Mouse (Mus musculus): Measurements from ENCODE around the gene Epha6. TPM values are rescaled to one million over a fixed set of nuclear protein-coding genes. Genes with fewer than 3 reads are reported as not detected.
A peak's percentile ranks its signal among the peaks of the same experiment; 100 is the strongest.
"Not testable (repeated sequence)": the region's sequence is repeated elsewhere in the genome, so short reads cannot be mapped to it uniquely, and the experiment has no call there.

Gene Epha6
- total and polyA plus RNA-seq, 2 experiments from 2014 or later = 5.3 to 25.3 TPM

DNA sequence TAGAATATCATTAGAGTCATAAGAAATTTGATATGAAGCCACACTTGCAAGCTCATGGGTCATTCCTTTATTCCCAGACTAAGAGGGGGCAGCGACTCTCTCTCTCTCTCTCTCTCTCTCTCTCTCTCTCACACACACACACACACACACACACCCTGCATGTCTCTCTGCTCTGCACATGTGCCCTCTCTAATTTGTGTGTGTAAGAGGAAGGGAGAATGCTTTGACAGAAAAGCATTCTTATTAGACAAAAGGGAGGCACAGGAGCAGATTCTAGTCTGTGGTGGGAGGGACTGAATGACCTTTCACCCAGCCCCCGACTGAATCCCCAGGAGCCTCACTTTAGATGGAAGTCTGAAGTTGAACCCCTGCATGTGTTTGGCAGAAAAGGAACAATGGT lies 752.6 kb downstream of the Epha6 start:
- Histone ChIP-seq H3K4me3 (ENCODE audit: low read depth, low read length) (no peak overlapping the region), H3K4me1 (ENCODE audit: insufficient read depth, low read length) (no peaks in the 10 kb centered on the region), H3K36me3 (ENCODE audit: insufficient read depth, low read length) (no peaks in the 10 kb centered on the region), H3K27me3 (ENCODE audit: insufficient read depth, low read length) (no peaks in the 10 kb centered on the region), H3K9ac (replicated peaks; ENCODE audit: low read length, poor library complexity, severe bottlenecking) (no peak overlapping the region), H3K9me3 (ENCODE audit: low read length) (no peaks in the 10 kb centered on the region), H3K27ac (ENCODE audit: low read depth, low read length) (no peak overlapping the region), H3K4me2 (ENCODE audit: low read depth, low read length, poor library complexity, severe bottlenecking) (no peak overlapping the region)
- no peak for TF ChIP-seq CTCF (IDR thresholded peaks at IDR 0.05)
- 13% methylated on average over 2 of the region's 2 CpGs for WGBS
- no peak for ATAC-seq (ENCODE audit: low FRiP score)
- no peak for DNase-seq (ENCODE audit: low spot score)

DNA sequence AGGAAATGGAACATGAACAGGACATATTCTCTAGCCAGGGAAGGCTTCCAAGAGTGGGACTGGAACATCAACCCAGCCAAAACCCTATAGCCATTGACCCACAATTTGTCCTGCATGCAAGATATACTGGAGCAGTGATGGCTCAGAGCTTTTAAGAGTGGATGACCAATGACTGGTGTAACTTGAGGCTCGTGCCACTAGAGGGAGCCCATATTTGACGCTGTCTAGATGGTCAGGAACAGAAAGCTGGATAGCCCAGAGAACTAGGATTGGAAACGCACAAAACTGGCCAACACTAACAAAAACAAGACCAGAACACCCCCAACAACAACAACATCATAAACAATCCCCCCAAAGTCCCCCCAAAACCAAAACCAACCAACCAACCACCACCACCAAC lies 758.8 kb downstream of the Epha6 start:
- DNase-seq (ENCODE audit: low spot score) (peak; percentile 32), ATAC-seq (ENCODE audit: low FRiP score) (no peak)
- 20% methylated on average over 3 of the region's 3 CpGs for WGBS
- no peak overlapping the region for H3K4me2 ChIP-seq (ENCODE audit: low read depth, low read length, poor library complexity, severe bottlenecking)
- H3K4me1 ChIP-seq (ENCODE audit: insufficient read depth, low read length) = no peaks in the 10 kb centered on the region
- H3K4me3 ChIP-seq (ENCODE audit: low read depth, low read length) = no peak overlapping the region
- H3K27me3 ChIP-seq (ENCODE audit: insufficient read depth, low read length) = no peaks in the 10 kb centered on the region
- H3K36me3 ChIP-seq (ENCODE audit: insufficient read depth, low read length) = no peaks in the 10 kb centered on the region
- H3K9me3 ChIP-seq (ENCODE audit: low read length) = no peaks in the 10 kb centered on the region
- no peak overlapping the region for H3K27ac ChIP-seq (ENCODE audit: low read depth, low read length)
- no peak overlapping the region for H3K9ac ChIP-seq (replicated peaks; ENCODE audit: low read length, poor library complexity, severe bottlenecking)
- TF ChIP-seq CTCF (IDR thresholded peaks at IDR 0.05) = peak; percentile 62

DNA sequence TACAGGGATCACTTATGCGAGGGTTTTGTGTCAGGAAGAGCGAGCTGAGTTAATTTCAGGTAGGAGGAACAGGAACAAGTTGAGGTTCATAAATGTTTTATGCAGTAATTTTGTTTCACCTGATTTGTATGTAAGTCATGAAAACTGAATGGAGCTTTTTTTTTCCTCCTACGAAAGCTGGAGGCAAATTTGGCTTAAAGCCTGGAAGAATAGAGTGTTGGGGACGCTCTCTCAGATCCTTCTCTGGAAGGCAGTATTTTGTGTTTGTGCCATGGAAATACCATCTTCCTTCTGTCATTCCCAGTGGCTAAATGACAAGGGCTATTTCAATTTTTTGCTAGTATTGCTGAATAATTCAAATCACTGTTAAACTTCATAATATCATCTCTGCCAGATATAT lies 768.6 kb downstream of the Epha6 start:
- DNase-seq (ENCODE audit: low spot score) = peak; percentile 13
- Histone ChIP-seq H3K4me2 (ENCODE audit: low read depth, low read length, poor library complexity, severe bottlenecking) (no peak overlapping the region), H3K9me3 (ENCODE audit: low read length) (no peaks in the 10 kb centered on the region), H3K27me3 (ENCODE audit: insufficient read depth, low read length) (no peaks in the 10 kb centered on the region), H3K9ac (replicated peaks; ENCODE audit: low read length, poor library complexity, severe bottlenecking) (no peak overlapping the region), H3K4me3 (ENCODE audit: low read depth, low read length) (no peak overlapping the region), H3K27ac (ENCODE audit: low read depth, low read length) (no peak overlapping the region), H3K36me3 (ENCODE audit: insufficient read depth, low read length) (no peaks in the 10 kb centered on the region), H3K4me1 (ENCODE audit: insufficient read depth, low read length) (no peaks in the 10 kb centered on the region)
- no peak for TF ChIP-seq CTCF (IDR thresholded peaks at IDR 0.05)
- 57% methylated on average over 4 of the region's 4 CpGs for WGBS
- ATAC-seq (ENCODE audit: low FRiP score) = no peak

DNA sequence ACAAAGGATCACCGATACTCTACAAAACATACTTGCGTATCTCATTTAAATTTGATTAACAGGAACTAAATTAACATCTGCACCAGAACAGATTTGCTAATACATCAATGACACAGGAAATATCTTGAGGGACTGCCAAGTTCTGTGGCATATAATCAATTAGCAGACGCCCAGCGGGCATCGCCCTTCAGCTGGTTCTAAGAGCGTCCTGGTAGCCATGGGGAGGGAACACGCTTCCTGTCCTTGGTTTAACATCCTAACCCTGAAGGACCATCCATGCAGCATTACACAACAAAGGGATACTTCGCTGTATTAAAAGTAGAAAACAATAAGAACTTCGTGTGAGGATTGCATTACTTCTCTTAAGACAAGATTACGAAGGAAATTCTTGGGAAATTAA lies 769.0 kb downstream of the Epha6 start:
- Histone ChIP-seq H3K9ac (replicated peaks; ENCODE audit: low read length, poor library complexity, severe bottlenecking) (no peak overlapping the region), H3K4me1 (ENCODE audit: insufficient read depth, low read length) (no peaks in the 10 kb centered on the region), H3K9me3 (ENCODE audit: low read length) (no peaks in the 10 kb centered on the region), H3K4me2 (ENCODE audit: low read depth, low read length, poor library complexity, severe bottlenecking) (no peak overlapping the region), H3K4me3 (ENCODE audit: low read depth, low read length) (no peak overlapping the region), H3K27ac (ENCODE audit: low read depth, low read length) (no peak overlapping the region), H3K36me3 (ENCODE audit: insufficient read depth, low read length) (no peaks in the 10 kb centered on the region), H3K27me3 (ENCODE audit: insufficient read depth, low read length) (no peaks in the 10 kb centered on the region)
- 80% methylated on average over 10 of the region's 10 CpGs for WGBS
- TF ChIP-seq CTCF (IDR thresholded peaks at IDR 0.05) = no peak
- ATAC-seq (ENCODE audit: low FRiP score) = no peak
- peak; percentile 9 for DNase-seq (ENCODE audit: low spot score)

DNA sequence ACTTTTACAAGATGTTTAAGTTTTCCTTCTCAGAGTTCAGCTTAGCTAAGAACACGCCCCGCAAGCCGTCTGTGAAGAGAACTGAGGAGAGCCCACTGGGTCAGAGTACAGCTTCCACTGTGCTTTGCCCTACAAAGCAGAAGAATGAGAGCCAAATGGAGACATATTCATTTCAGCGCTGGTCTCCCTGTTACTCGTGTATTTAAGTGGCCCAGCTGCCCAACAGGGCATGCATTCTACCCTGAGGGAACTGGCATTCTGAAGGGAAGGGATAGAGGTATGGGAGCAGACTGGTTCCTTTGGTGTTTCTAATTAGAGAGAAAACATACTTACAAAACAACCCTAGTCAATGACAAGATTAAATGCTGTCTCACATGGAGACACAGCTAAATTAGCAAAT lies 772.9 kb downstream of the Epha6 start:
- no peaks in the 10 kb centered on the region for H3K4me1 ChIP-seq (ENCODE audit: insufficient read depth, low read length)
- H3K4me3 ChIP-seq (ENCODE audit: low read depth, low read length) = no peak overlapping the region
- no peak for ATAC-seq (ENCODE audit: low FRiP score)
- WGBS = 73% methylated on average over 5 of the region's 5 CpGs
- no peak for DNase-seq (ENCODE audit: low spot score)
- H3K27me3 ChIP-seq (ENCODE audit: insufficient read depth, low read length) = no peaks in the 10 kb centered on the region
- no peaks in the 10 kb centered on the region for H3K36me3 ChIP-seq (ENCODE audit: insufficient read depth, low read length)
- H3K9ac ChIP-seq (replicated peaks; ENCODE audit: low read length, poor library complexity, severe bottlenecking) = no peak overlapping the region
- TF ChIP-seq CTCF (IDR thresholded peaks at IDR 0.05) = no peak
- H3K4me2 ChIP-seq (ENCODE audit: low read depth, low read length, poor library complexity, severe bottlenecking) = no peak overlapping the region
- H3K27ac ChIP-seq (ENCODE audit: low read depth, low read length) = no peak overlapping the region
- no peaks in the 10 kb centered on the region for H3K9me3 ChIP-seq (ENCODE audit: low read length)

DNA sequence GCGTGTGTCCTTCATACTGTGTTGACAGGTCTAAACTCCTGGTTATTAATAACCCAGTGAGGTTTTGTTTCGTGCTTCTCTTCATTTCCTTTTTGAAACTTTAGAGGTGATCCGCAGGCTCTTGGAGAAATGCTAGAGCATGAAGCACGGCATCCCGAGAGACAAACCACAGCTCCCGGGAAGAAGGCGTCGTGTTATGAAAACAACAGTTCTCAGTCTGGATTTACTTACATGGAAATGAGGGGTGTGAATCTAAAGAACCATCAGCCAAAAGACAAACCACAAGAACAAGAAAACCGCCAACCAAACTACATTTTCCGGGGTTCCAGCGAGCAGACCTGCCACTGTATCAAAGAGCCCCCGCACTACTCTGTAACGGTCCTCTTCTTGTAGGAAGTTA lies 775.7 kb downstream of the Epha6 start:
- no peak for TF ChIP-seq CTCF (IDR thresholded peaks at IDR 0.05)
- Histone ChIP-seq H3K4me1 (ENCODE audit: insufficient read depth, low read length) (no peaks in the 10 kb centered on the region), H3K27me3 (ENCODE audit: insufficient read depth, low read length) (no peaks in the 10 kb centered on the region), H3K4me3 (ENCODE audit: low read depth, low read length) (no peak overlapping the region), H3K9me3 (ENCODE audit: low read length) (no peaks in the 10 kb centered on the region), H3K9ac (replicated peaks; ENCODE audit: low read length, poor library complexity, severe bottlenecking) (no peak overlapping the region), H3K36me3 (ENCODE audit: insufficient read depth, low read length) (no peaks in the 10 kb centered on the region), H3K27ac (ENCODE audit: low read depth, low read length) (no peak overlapping the region), H3K4me2 (ENCODE audit: low read depth, low read length, poor library complexity, severe bottlenecking) (no peak overlapping the region)
- WGBS = 93% methylated on average over 13 of the region's 13 CpGs
- ATAC-seq (ENCODE audit: low FRiP score) (no peak), DNase-seq (ENCODE audit: low spot score) (no peak)

DNA sequence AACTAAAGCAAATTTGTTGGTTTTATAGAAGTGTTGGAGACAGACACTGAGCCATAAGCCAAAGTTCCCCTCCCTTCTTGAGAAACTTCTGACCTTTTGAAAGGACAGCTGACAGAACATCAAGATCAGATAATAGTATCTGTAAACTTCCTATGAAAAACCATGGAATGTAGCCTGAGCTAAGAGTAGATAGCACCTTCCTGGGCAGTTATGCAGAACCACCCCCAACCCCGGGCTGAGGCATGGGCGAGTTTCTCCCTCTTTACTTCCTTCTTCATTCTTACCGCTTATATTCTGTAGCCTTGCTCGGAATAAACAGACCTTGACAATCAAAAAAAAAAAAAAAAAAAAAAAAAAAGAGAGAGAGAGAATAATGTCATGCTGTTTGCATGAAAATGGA lies 805.5 kb downstream of the Epha6 start:
- ATAC-seq (ENCODE audit: low FRiP score); DNase-seq (ENCODE audit: low spot score); H3K4me2 ChIP-seq (ENCODE audit: low read depth, low read length, poor library complexity, severe bottlenecking); H3K4me1 ChIP-seq (ENCODE audit: insufficient read depth, low read length); H3K36me3 ChIP-seq (ENCODE audit: insufficient read depth, low read length); H3K27me3 ChIP-seq (ENCODE audit: insufficient read depth, low read length); H3K27ac ChIP-seq (ENCODE audit: low read depth, low read length); H3K9me3 ChIP-seq (ENCODE audit: low read length); H3K4me3 ChIP-seq (ENCODE audit: low read depth, low read length); H3K9ac ChIP-seq (replicated peaks; ENCODE audit: low read length, poor library complexity, severe bottlenecking): not testable (repeated sequence)
- 78% methylated on average over 4 of the region's 4 CpGs for WGBS
